Mouse (Mus musculus) midbrain, embryonic 14.5 days (tissue): ENCODE measurements around the gene Astn2. TPM values are rescaled to one million over a fixed set of nuclear protein-coding genes. Genes with fewer than 3 reads are reported as not detected.

ENCODE experiments used
- ATAC-seq: fragments of 200-750 bp; cut with Nextera tagmentation; 2 replicates; pipeline ENCODE4 v1.8.0; 2017; ENCODE audit warnings: moderate number of reproducible peaks, moderate library complexity; ENCODE audit not compliant: low FRiP score, low TSS enrichment
- DNase-seq: peaks from one replicate; pipeline ENCODE4 v3.0.0-alpha.2; 2015
- H3K27ac ChIP-seq: fragments of 300-500 bp; sonication (generic); replicated peaks from 2 replicates; pipeline ENCODE4 v1.5.1; 2014; ENCODE audit warnings: mild to moderate bottlenecking, low read depth, low read length, moderate library complexity
- H3K27me3 ChIP-seq: fragments of 300-500 bp; sonication (generic); 2 replicates; pipeline ENCODE4 v1.6.1; 2014; ENCODE audit warnings: low read length, control low read depth, mixed read lengths; ENCODE audit not compliant: control insufficient read depth, insufficient read depth
- H3K36me3 ChIP-seq: fragments of 300-500 bp; sonication (generic); 2 replicates; pipeline ENCODE4 v1.6.1; 2014; ENCODE audit warnings: low read length, control low read depth; ENCODE audit not compliant: control insufficient read depth, insufficient read depth
- H3K4me1 ChIP-seq: fragments of 300-500 bp; sonication (generic); 2 replicates; pipeline ENCODE4 v1.6.1; 2014; ENCODE audit warnings: mild to moderate bottlenecking, antibody characterized with exemption, low read length, control low read depth; ENCODE audit not compliant: control insufficient read depth, insufficient read depth
- H3K4me2 ChIP-seq: fragments of 300-500 bp; sonication (generic); 2 replicates; pipeline ENCODE4 v1.6.1; 2014; ENCODE audit warnings: mild to moderate bottlenecking, low read length, moderate library complexity
- H3K4me3 ChIP-seq: fragments of 300-500 bp; sonication (generic); replicated peaks from 2 replicates; pipeline ENCODE4 v1.5.1; 2014; ENCODE audit warnings: low read depth, low read length
- H3K9ac ChIP-seq: fragments of 300-500 bp; sonication (generic); replicated peaks from 2 replicates; pipeline ENCODE4 v1.6.1; 2014; ENCODE audit warnings: mild to moderate bottlenecking, low read length, moderate library complexity
- H3K9me3 ChIP-seq: fragments of 300-500 bp; sonication (generic); 2 replicates; pipeline ENCODE4 v1.6.1; 2016; ENCODE audit warnings: low read length, control low read depth, mixed read lengths; ENCODE audit not compliant: control insufficient read depth
- WGBS: fragments of 180-500 bp; shearing (Covaris S2); extraction: QIAGEN DNeasy Blood & Tissue Kit; methylation state at CpG from one replicate; pipeline ENCODE4 v1.1.7; 2014; 5-methylcytosine and 5-hydroxymethylcytosine counted together
- polyA plus RNA-seq: library from polyadenylated mRNA; unstranded; fragments of >200 nt; fragmentation: Nextera tagmentation; extraction: Ambion mirVana; gene quantifications from 2 replicates; pipeline ENCODE4 v1.2.1, GENCODE M21; 2014

The Astn2 gene
- polyA plus RNA-seq, 1 experiment from 2014 or later: 4.4 TPM

- Histone ChIP-seq H3K9ac (no peak overlapping the region), H3K9me3 (no peaks in the 10 kb centered on the region), H3K4me3 (no peak overlapping the region), H3K4me1 (peaks cover 7% of the 10 kb centered on the region; the same call in 1 of the 2 replicates), H3K4me2 (no peak overlapping the region), H3K27me3 (no peaks in the 10 kb centered on the region), H3K36me3 (no peaks in the 10 kb centered on the region), H3K27ac (no peak overlapping the region)
- DNase-seq (peak; percentile 44), ATAC-seq (no peak)
- 48% methylated on average over 11 of the region's 11 CpGs for WGBS
These were observed 488.1 kb downstream of the Astn2 start for GRCm38 (mm10) chr4:65916027-65917008.

- Histone ChIP-seq H3K9ac (no peak overlapping the region), H3K27me3 (no peaks in the 10 kb centered on the region), H3K4me1 (peaks cover 11% of the 10 kb centered on the region), H3K4me2 (no peak overlapping the region), H3K9me3 (no peaks in the 10 kb centered on the region), H3K36me3 (no peaks in the 10 kb centered on the region), H3K4me3 (no peak overlapping the region), H3K27ac (no peak overlapping the region)
- no peak for DNase-seq
- WGBS: 88% methylated on average over 8 of the region's 8 CpGs
- ATAC-seq: no peak
These were observed 492.0 kb downstream of the Astn2 start for GRCm38 (mm10) chr4:65912247-65912942.

GRCm38 (mm10) chr4:65907660-65908059 lies 496.8 kb downstream of the Astn2 start:
- Histone ChIP-seq H3K27me3 (no peaks in the 10 kb centered on the region), H3K4me2 (no peak overlapping the region), H3K4me1 (peaks cover 5% of the 10 kb centered on the region; the same call in 1 of the 2 replicates), H3K27ac (no peak overlapping the region), H3K4me3 (no peak overlapping the region), H3K9me3 (no peaks in the 10 kb centered on the region), H3K36me3 (no peaks in the 10 kb centered on the region), H3K9ac (no peak overlapping the region)
- ATAC-seq (no peak), DNase-seq (peak; percentile 14)
- WGBS: 29% methylated on average over 7 of the region's 7 CpGs

GRCm38 (mm10) chr4:65904963-65905362 lies 499.4 kb downstream of the Astn2 start:
- no peak for DNase-seq
- H3K4me2 ChIP-seq: no peak overlapping the region
- H3K9me3 ChIP-seq: no peaks in the 10 kb centered on the region
- ATAC-seq: no peak
- no peak overlapping the region for H3K27ac ChIP-seq
- H3K4me3 ChIP-seq: no peak overlapping the region
- no peak overlapping the region for H3K9ac ChIP-seq
- no peaks in the 10 kb centered on the region for H3K27me3 ChIP-seq
- H3K4me1 ChIP-seq: peaks cover 5% of the 10 kb centered on the region; the same call in 1 of the 2 replicates
- H3K36me3 ChIP-seq: no peaks in the 10 kb centered on the region
- whole genome bisulfite sequencing: 89% methylated on average over 2 of the region's 2 CpGs

- H3K27ac ChIP-seq: peak overlapping the region; percentile 52
- no peak overlapping the region for H3K9ac ChIP-seq
- no peaks in the 10 kb centered on the region for H3K9me3 ChIP-seq
- WGBS: 39% methylated on average over 5 of the region's 5 CpGs
- ATAC-seq (peak; percentile 86; the same call in 1 of the 2 replicates), DNase-seq (peak; percentile 78)
- H3K4me2 ChIP-seq: peak overlapping the region; percentile 15; the same call in 1 of the 2 replicates
- no peaks in the 10 kb centered on the region for H3K36me3 ChIP-seq
- peaks cover 11% of the 10 kb centered on the region for H3K4me1 ChIP-seq
- H3K4me3 ChIP-seq: no peak overlapping the region
- no peaks in the 10 kb centered on the region for H3K27me3 ChIP-seq
These were observed 508.1 kb downstream of the Astn2 start for GRCm38 (mm10) chr4:65896092-65897027.

GRCm38 (mm10) chr4:65888332-65888993 lies 515.9 kb downstream of the Astn2 start:
- H3K36me3 ChIP-seq: no peaks in the 10 kb centered on the region
- peak overlapping the region; percentile 52 for H3K27ac ChIP-seq
- H3K4me3 ChIP-seq: no peak overlapping the region
- ATAC-seq: peak; percentile 77
- 28% methylated on average over 5 of the region's 5 CpGs for whole genome bisulfite sequencing
- no peak overlapping the region for H3K4me2 ChIP-seq
- peaks cover 4% of the 10 kb centered on the region; the same call in 1 of the 2 replicates for H3K4me1 ChIP-seq
- peak; percentile 68 for DNase-seq
- no peak overlapping the region for H3K9ac ChIP-seq
- no peaks in the 10 kb centered on the region for H3K9me3 ChIP-seq
- H3K27me3 ChIP-seq: no peaks in the 10 kb centered on the region

- H3K9ac ChIP-seq: no peak overlapping the region
- no peak overlapping the region for H3K4me2 ChIP-seq
- no peaks in the 10 kb centered on the region for H3K36me3 ChIP-seq
- no peaks in the 10 kb centered on the region for H3K9me3 ChIP-seq
- peaks cover 4% of the 10 kb centered on the region; the same call in 1 of the 2 replicates for H3K4me1 ChIP-seq
- H3K27ac ChIP-seq: no peak overlapping the region
- no peaks in the 10 kb centered on the region for H3K27me3 ChIP-seq
- 86% methylated on average over 1 of the region's 1 CpGs for WGBS
- ATAC-seq: no peak
- H3K4me3 ChIP-seq: no peak overlapping the region
- DNase-seq: no peak
These were observed 517.5 kb downstream of the Astn2 start for GRCm38 (mm10) chr4:65886862-65887261.
